Mouse (Mus musculus): ENCODE results near the gene Cer1. TPM values are rescaled to one million over a fixed set of nuclear protein-coding genes. Genes with fewer than 3 reads are reported as not detected.

Cer1 gene
- total and polyA plus RNA-seq, 2 experiments from 2014 or later: not detected

- H3K36me3 ChIP-seq (ENCODE audit: insufficient read depth, low read length): no peaks in the 10 kb centered on the region
- 12% methylated on average over 5 of the region's 5 CpGs for WGBS
- H3K9ac ChIP-seq (replicated peaks; ENCODE audit: low read length, poor library complexity, severe bottlenecking): 0 out of 2 replicates have a peak overlapping the region, but pooled peaks have one; percentile 19
- no peak for DNase-seq (ENCODE audit: low spot score)
- peaks cover 2% of the 10 kb centered on the region; the same call in 1 of the 2 replicates for H3K4me1 ChIP-seq (ENCODE audit: insufficient read depth, low read length)
- H3K4me3 ChIP-seq (ENCODE audit: low read depth, low read length): peak overlapping the region; percentile 15; the same call in 1 of the 2 replicates
- H3K4me2 ChIP-seq (ENCODE audit: low read depth, low read length, poor library complexity, severe bottlenecking): peak overlapping the region; percentile 32
- peak overlapping the region; percentile 82 for H3K27ac ChIP-seq (ENCODE audit: low read depth, low read length)
- H3K9me3 ChIP-seq (ENCODE audit: low read length): no peaks in the 10 kb centered on the region
- no peak for TF ChIP-seq CTCF (IDR thresholded peaks at IDR 0.05)
- H3K27me3 ChIP-seq (ENCODE audit: insufficient read depth, low read length): no peaks in the 10 kb centered on the region
- peak; percentile 22; the same call in 1 of the 2 replicates for ATAC-seq (ENCODE audit: low FRiP score)
Measured at GRCm38 (mm10) chr4:82916678-82917050, 31.7 kb upstream of the Cer1 start.

GRCm38 (mm10) chr4:82916003-82916677, 31.2 kb upstream of the Cer1 start:
- DNase-seq (ENCODE audit: low spot score) (peak; percentile 91), ATAC-seq (ENCODE audit: low FRiP score) (peak; percentile 81)
- H3K4me2 ChIP-seq (ENCODE audit: low read depth, low read length, poor library complexity, severe bottlenecking): peak overlapping the region; percentile 32
- no peaks in the 10 kb centered on the region for H3K36me3 ChIP-seq (ENCODE audit: insufficient read depth, low read length)
- H3K9ac ChIP-seq (replicated peaks; ENCODE audit: low read length, poor library complexity, severe bottlenecking): 0 out of 2 replicates have a peak overlapping the region, but pooled peaks have one; percentile 19
- H3K4me1 ChIP-seq (ENCODE audit: insufficient read depth, low read length): peaks cover 2% of the 10 kb centered on the region; the same call in 1 of the 2 replicates
- peak overlapping the region; percentile 15; the same call in 1 of the 2 replicates for H3K4me3 ChIP-seq (ENCODE audit: low read depth, low read length)
- no peaks in the 10 kb centered on the region for H3K9me3 ChIP-seq (ENCODE audit: low read length)
- no peaks in the 10 kb centered on the region for H3K27me3 ChIP-seq (ENCODE audit: insufficient read depth, low read length)
- H3K27ac ChIP-seq (ENCODE audit: low read depth, low read length): peak overlapping the region; percentile 82
- 14% methylated on average over 14 of the region's 14 CpGs for WGBS
- TF ChIP-seq CTCF (IDR thresholded peaks at IDR 0.05): no peak

GRCm38 (mm10) chr4:82915576-82915975, 30.6 kb upstream of the Cer1 start:
- no peak overlapping the region for H3K4me3 ChIP-seq (ENCODE audit: low read depth, low read length)
- no peak overlapping the region for H3K9ac ChIP-seq (replicated peaks; ENCODE audit: low read length, poor library complexity, severe bottlenecking)
- H3K4me1 ChIP-seq (ENCODE audit: insufficient read depth, low read length): peaks cover 2% of the 10 kb centered on the region; the same call in 1 of the 2 replicates
- H3K36me3 ChIP-seq (ENCODE audit: insufficient read depth, low read length): no peaks in the 10 kb centered on the region
- TF ChIP-seq CTCF (IDR thresholded peaks at IDR 0.05): no peak
- H3K9me3 ChIP-seq (ENCODE audit: low read length): no peaks in the 10 kb centered on the region
- H3K4me2 ChIP-seq (ENCODE audit: low read depth, low read length, poor library complexity, severe bottlenecking): peak overlapping the region; percentile 32
- peak; percentile 12 for DNase-seq (ENCODE audit: low spot score)
- peak; percentile 52 for ATAC-seq (ENCODE audit: low FRiP score)
- H3K27me3 ChIP-seq (ENCODE audit: insufficient read depth, low read length): no peaks in the 10 kb centered on the region
- peak overlapping the region; percentile 82; the same call in 1 of the 2 replicates for H3K27ac ChIP-seq (ENCODE audit: low read depth, low read length)
- whole genome bisulfite sequencing: 39% methylated on average over 7 of the region's 7 CpGs

GRCm38 (mm10) chr4:82914601-82915143, 29.7 kb upstream of the Cer1 start:
- Histone ChIP-seq H3K9me3 (ENCODE audit: low read length) (no peaks in the 10 kb centered on the region), H3K9ac (replicated peaks; ENCODE audit: low read length, poor library complexity, severe bottlenecking) (no peak overlapping the region), H3K4me1 (ENCODE audit: insufficient read depth, low read length) (peaks cover 2% of the 10 kb centered on the region; the same call in 1 of the 2 replicates), H3K4me3 (ENCODE audit: low read depth, low read length) (no peak overlapping the region), H3K27me3 (ENCODE audit: insufficient read depth, low read length) (no peaks in the 10 kb centered on the region), H3K4me2 (ENCODE audit: low read depth, low read length, poor library complexity, severe bottlenecking) (no peak overlapping the region), H3K36me3 (ENCODE audit: insufficient read depth, low read length) (no peaks in the 10 kb centered on the region), H3K27ac (ENCODE audit: low read depth, low read length) (no peak overlapping the region)
- WGBS: 85% methylated on average over 11 of the region's 11 CpGs
- TF ChIP-seq CTCF (IDR thresholded peaks at IDR 0.05): no peak
- peak; percentile 14 for DNase-seq (ENCODE audit: low spot score)
- no peak for ATAC-seq (ENCODE audit: low FRiP score)

GRCm38 (mm10) chr4:82895227-82895626, 10.3 kb upstream of the Cer1 start:
- no peaks in the 10 kb centered on the region for H3K9me3 ChIP-seq (ENCODE audit: low read length)
- WGBS: 94% methylated on average over 10 of the region's 10 CpGs
- DNase-seq (ENCODE audit: low spot score): no peak
- no peak for ATAC-seq (ENCODE audit: low FRiP score)
- no peak for TF ChIP-seq CTCF (IDR thresholded peaks at IDR 0.05)
- H3K4me3 ChIP-seq (ENCODE audit: low read depth, low read length): no peak overlapping the region
- no peaks in the 10 kb centered on the region for H3K36me3 ChIP-seq (ENCODE audit: insufficient read depth, low read length)
- H3K27me3 ChIP-seq (ENCODE audit: insufficient read depth, low read length): no peaks in the 10 kb centered on the region
- H3K4me2 ChIP-seq (ENCODE audit: low read depth, low read length, poor library complexity, severe bottlenecking): no peak overlapping the region
- no peak overlapping the region for H3K9ac ChIP-seq (replicated peaks; ENCODE audit: low read length, poor library complexity, severe bottlenecking)
- no peak overlapping the region for H3K27ac ChIP-seq (ENCODE audit: low read depth, low read length)
- H3K4me1 ChIP-seq (ENCODE audit: insufficient read depth, low read length): 0 out of 2 replicates have a peak, but pooled peaks cover 4% of the 10 kb centered on the region

- H3K4me2 ChIP-seq (ENCODE audit: low read depth, low read length, poor library complexity, severe bottlenecking): no peak overlapping the region
- no peak overlapping the region for H3K9ac ChIP-seq (replicated peaks; ENCODE audit: low read length, poor library complexity, severe bottlenecking)
- no peak for TF ChIP-seq CTCF (IDR thresholded peaks at IDR 0.05)
- H3K4me3 ChIP-seq (ENCODE audit: low read depth, low read length): no peak overlapping the region
- no peak for ATAC-seq (ENCODE audit: low FRiP score)
- H3K4me1 ChIP-seq (ENCODE audit: insufficient read depth, low read length): 0 out of 2 replicates have a peak, but pooled peaks cover 4% of the 10 kb centered on the region
- no peaks in the 10 kb centered on the region for H3K27me3 ChIP-seq (ENCODE audit: insufficient read depth, low read length)
- DNase-seq (ENCODE audit: low spot score): no peak
- H3K36me3 ChIP-seq (ENCODE audit: insufficient read depth, low read length): no peaks in the 10 kb centered on the region
- no peak overlapping the region for H3K27ac ChIP-seq (ENCODE audit: low read depth, low read length)
- no peaks in the 10 kb centered on the region for H3K9me3 ChIP-seq (ENCODE audit: low read length)
- 79% methylated on average over 5 of the region's 5 CpGs for WGBS
Measured at GRCm38 (mm10) chr4:82892247-82892646, 7.3 kb upstream of the Cer1 start.

Measured in midbrain, postnatal 0 days (tissue).